Mouse (Mus musculus) embryonic fibroblast, embryonic 13.5 days (primary cell): Measurements from ENCODE around the gene Pex6. TPM values are rescaled to one million over a fixed set of nuclear protein-coding genes. Genes with fewer than 3 reads are reported as not detected.

ENCODE experiments used
- H3K27ac ChIP-seq: 2 replicates; pipeline ENCODE4 v1.5.1; 2012; ENCODE audit warnings: low read length, control low read depth, inconsistent platforms; ENCODE audit not compliant: insufficient read depth
- H3K4me1 ChIP-seq: 2 replicates; pipeline ENCODE4 v1.6.1; 2011; ENCODE audit warnings: low read length; ENCODE audit not compliant: control insufficient read depth, insufficient read depth
- H3K4me3 ChIP-seq: 2 replicates; pipeline ENCODE4 v1.5.1; 2011; ENCODE audit warnings: mild to moderate bottlenecking, control low read depth, low read length; ENCODE audit not compliant: insufficient read depth
- CTCF ChIP-seq: IDR thresholded peaks from 2 replicates; pipeline ENCODE4 v1.5.1; 2011; ENCODE audit warnings: mild to moderate bottlenecking, control low read depth, low read length, moderate library complexity, borderline replicate concordance; ENCODE audit not compliant: insufficient read depth
- POLR2A ChIP-seq: IDR thresholded peaks from 2 replicates; pipeline ENCODE4 v1.6.1; 2011; ENCODE audit warnings: low read depth, mild to moderate bottlenecking, control low read depth, low read length, moderate library complexity
- polyA plus RNA-seq: library from polyadenylated mRNA; stranded (reverse); fragments of >200 nt; gene quantifications from 2 replicates; pipeline ENCODE4 v1.2.4, GENCODE M21; 2011; ENCODE audit warnings: low read depth; ENCODE audit not compliant: missing spikeins, insufficient read length

Pex6 gene
- polyA plus RNA-seq, 1 experiment: 13.1 TPM

- Histone ChIP-seq H3K27ac (peak overlapping the region; percentile 62), H3K4me3 (peak overlapping the region; percentile 84), H3K4me1 (peaks cover 2% of the 10 kb centered on the region; the same call in 1 of the 2 replicates)
- no peak for TF ChIP-seq CTCF
- peak; percentile 44; the same call in 1 of the 2 replicates for TF ChIP-seq POLR2A
Observed at GRCm38 (mm10) chr17:46679843-46680759, 31.2 kb upstream of the Pex6 start.

GRCm38 (mm10) chr17:46680760-46681373 lies 30.4 kb upstream of the Pex6 start, which contains the start of gene Klhdc3:
Klhdc3 (minus strand) TSS chr17:46680914.
- TF ChIP-seq CTCF (no peak), POLR2A (peak; percentile 68)
- Histone ChIP-seq H3K27ac (peak within 1 kb of the TSS; percentile 62), H3K4me1 (no peaks in the 10 kb centered on the region), H3K4me3 (peak within 1 kb of the TSS; percentile 84)

- TF ChIP-seq CTCF: no peak
- no peak for TF ChIP-seq POLR2A
- H3K27ac ChIP-seq: no peak overlapping the region
- peak overlapping the region; percentile 58 for H3K4me3 ChIP-seq
- no peaks in the 10 kb centered on the region for H3K4me1 ChIP-seq
Observed at GRCm38 (mm10) chr17:46681466-46682118, 29.7 kb upstream of the Pex6 start.

GRCm38 (mm10) chr17:46682654-46683389 lies 28.4 kb upstream of the Pex6 start:
- TF ChIP-seq POLR2A: no peak
- TF ChIP-seq CTCF: no peak
- Histone ChIP-seq H3K4me3 (no peak overlapping the region), H3K4me1 (no peaks in the 10 kb centered on the region), H3K27ac (no peak overlapping the region)

GRCm38 (mm10) chr17:46685913-46686312 lies 25.4 kb upstream of the Pex6 start:
- Histone ChIP-seq H3K4me1 (no peaks in the 10 kb centered on the region), H3K4me3 (no peak overlapping the region), H3K27ac (no peak overlapping the region)
- TF ChIP-seq POLR2A (no peak), CTCF (no peak)

GRCm38 (mm10) chr17:46690665-46691064 lies 20.6 kb upstream of the Pex6 start:
- Histone ChIP-seq H3K4me1 (no peaks in the 10 kb centered on the region), H3K4me3 (no peak overlapping the region), H3K27ac (no peak overlapping the region)
- TF ChIP-seq CTCF (no peak), POLR2A (no peak)

- H3K4me3 ChIP-seq: no peak overlapping the region
- no peak overlapping the region for H3K27ac ChIP-seq
- no peaks in the 10 kb centered on the region for H3K4me1 ChIP-seq
- TF ChIP-seq CTCF (no peak), POLR2A (no peak)
Observed at GRCm38 (mm10) chr17:46691390-46691789, 19.9 kb upstream of the Pex6 start.

- H3K4me3 ChIP-seq: no peak overlapping the region
- no peak overlapping the region for H3K27ac ChIP-seq
- H3K4me1 ChIP-seq: peaks cover 9% of the 10 kb centered on the region
- TF ChIP-seq CTCF: no peak
- no peak for TF ChIP-seq POLR2A
Observed at GRCm38 (mm10) chr17:46694517-46695063, 16.7 kb upstream of the Pex6 start.

GRCm38 (mm10) chr17:46698515-46698914 lies 12.7 kb upstream of the Pex6 start:
- TF ChIP-seq POLR2A (no peak), CTCF (no peak)
- Histone ChIP-seq H3K27ac (no peak overlapping the region), H3K4me1 (peaks cover 11% of the 10 kb centered on the region), H3K4me3 (no peak overlapping the region)
